Mouse (Mus musculus) forelimb bud, embryonic 11.5 days (tissue): Measurements from ENCODE around the gene Hormad2.

Experiments used
- DNase-seq: peaks from one replicate; pipeline ENCODE4 v3.0.0-alpha.2; 2012; ENCODE audit warnings: low read depth, low spot score

Gene Hormad2

GRCm38 (mm10) chr11:4446195-4446868, 5.4 kb upstream of the Hormad2 start:
- no peak for DNase-seq

GRCm38 (mm10) chr11:4442280-4442679, 1.4 kb upstream of the Hormad2 start:
- DNase-seq, result no peak

- no peak for DNase-seq
Measured at GRCm38 (mm10) chr11:4438211-4438610, 2.7 kb downstream of the Hormad2 start.

GRCm38 (mm10) chr11:4437318-4437717, 3.6 kb downstream of the Hormad2 start:
- DNase-seq, result no peak

- no peak for DNase-seq
Measured at GRCm38 (mm10) chr11:4436631-4437030, 4.3 kb downstream of the Hormad2 start.

- DNase-seq, result no peak
Measured at GRCm38 (mm10) chr11:4434461-4434860, 6.4 kb downstream of the Hormad2 start.

GRCm38 (mm10) chr11:4423818-4424217, 17.1 kb downstream of the Hormad2 start:
- DNase-seq, result no peak

GRCm38 (mm10) chr11:4422494-4423425, 18.1 kb downstream of the Hormad2 start:
- no peak for DNase-seq

GRCm38 (mm10) chr11:4421933-4422488, 18.9 kb downstream of the Hormad2 start:
- DNase-seq, result no peak

- no peak for DNase-seq
Measured at GRCm38 (mm10) chr11:4417986-4418385, 22.9 kb downstream of the Hormad2 start.

- no peak for DNase-seq
Measured at GRCm38 (mm10) chr11:4412294-4412693, 28.6 kb downstream of the Hormad2 start.

GRCm38 (mm10) chr11:4404277-4404676, 36.6 kb downstream of the Hormad2 start:
- no peak for DNase-seq

GRCm38 (mm10) chr11:4403381-4403780, 37.5 kb downstream of the Hormad2 start:
- DNase-seq, result no peak

- DNase-seq, result no peak
Measured at GRCm38 (mm10) chr11:4401251-4401650, 39.7 kb downstream of the Hormad2 start.

GRCm38 (mm10) chr11:4394226-4394625, 46.7 kb downstream of the Hormad2 start:
- no peak for DNase-seq

GRCm38 (mm10) chr11:4388018-4388417, 52.9 kb downstream of the Hormad2 start:
- no peak for DNase-seq

GRCm38 (mm10) chr11:4382321-4382720, 58.6 kb downstream of the Hormad2 start:
- no peak for DNase-seq

GRCm38 (mm10) chr11:4379857-4380256, 61.0 kb downstream of the Hormad2 start:
- DNase-seq, result no peak

GRCm38 (mm10) chr11:4366389-4366788, 74.5 kb downstream of the Hormad2 start:
- no peak for DNase-seq

- no peak for DNase-seq
Measured at GRCm38 (mm10) chr11:4355430-4355829, 85.5 kb downstream of the Hormad2 start.

- DNase-seq, result no peak
Measured at GRCm38 (mm10) chr11:4352637-4353036, 88.3 kb downstream of the Hormad2 start.

- DNase-seq, result no peak
Measured at GRCm38 (mm10) chr11:4343926-4344325, 97.0 kb downstream of the Hormad2 start.
